Mouse (Mus musculus) E14TG2a.4 (cell line): Measurements from ENCODE around the gene Evi2b.

Experiments used
- CTCF ChIP-seq: conservative IDR thresholded peaks from 2 replicates; pipeline ENCODE4 v1.5.1; 2014; ENCODE audit warnings: low read length
- NANOG ChIP-seq: IDR thresholded peaks from 2 replicates; pipeline ENCODE4 v1.6.1; 2014; ENCODE audit warnings: borderline replicate concordance, low read length, mixed read lengths
- POU5F1 ChIP-seq: IDR thresholded peaks from 2 replicates; pipeline ENCODE4 v1.6.1; 2014; ENCODE audit warnings: low read length, borderline replicate concordance

- TF ChIP-seq CTCF: no peak
- no peak for TF ChIP-seq POU5F1
- no peak for TF ChIP-seq NANOG
Observed at GRCm38 (mm10) chr11:79502917-79503316, 20.6 kb downstream of the Evi2b start.
